Mouse (Mus musculus) brain, embryonic 14.5 days (tissue): ENCODE data around the gene Cenpm.

Experiments
- CTCF ChIP-seq: fragments of 200-500 bp; IDR thresholded peaks from 2 replicates; pipeline ENCODE4 v1.5.1; 2012; ENCODE audit warnings: inconsistent platforms, mild to moderate bottlenecking, moderate library complexity, borderline replicate concordance; ENCODE audit not compliant: insufficient read depth, insufficient read length; ENCODE audit errors: extremely low read depth
- POLR2A ChIP-seq: fragments of 200-500 bp; IDR thresholded peaks from 2 replicates; pipeline ENCODE4 v1.6.1; 2012; ENCODE audit warnings: mild to moderate bottlenecking, inconsistent platforms, borderline replicate concordance; ENCODE audit not compliant: poor library complexity, insufficient read depth, insufficient read length, severe bottlenecking; ENCODE audit errors: extremely low read depth

GRCm38 (mm10) chr15:82221104-82221860 lies 23.3 kb downstream of the Cenpm start:
- TF ChIP-seq CTCF: no peak
- TF ChIP-seq POLR2A: no peak
